8 mouse cellular contexts compared by ENCODE assay signal in genomic region chr12:3109671-3110070, GRCm38 (mm10).
DNase-seq lines count a peak whose midpoint lies in the region.
"Not testable (repeated sequence)": the region's sequence is repeated elsewhere in the genome, so short reads cannot be mapped to it uniquely, and the experiment has no call there.

No protein-coding gene starts in this region.

- intact Hi-C loops in heart, postnatal 25 days (cut with DNase I) = loop anchor here (10.0 kb wide), 1 partner anchor 275 kb away; no protein-coding TSS in a partner anchor
- intact Hi-C loops in left cerebral cortex, postnatal 25 days (cut with DNase I) = not testable (repeated sequence)

- peak; percentile 83 to 89 for DNase-seq in B cell, adult 2 months
- peak; percentile 74 for DNase-seq in cerebellum, adult 11-12 months
- peak; percentile 54 to 86 for DNase-seq in frontal cortex, postnatal 14 days (ENCODE audit: low spot score in 2 of 2)
- DNase-seq in heart, postnatal 25 days (ENCODE audit: low spot score) = peak; percentile 97
- peak; percentile 79 for DNase-seq in layer of hippocampus, adult 11-12 months (ENCODE audit: low spot score)
- DNase-seq in left cerebral cortex, postnatal 25 days (ENCODE audit: low spot score in 2 of 2) = peak; percentile 59 to 69
- peak; percentile 44 for DNase-seq in ovary, postnatal 10 days (ENCODE audit: low spot score)
- peak; percentile 33 for DNase-seq in thymus, postnatal 25 days

Comparison
In these comparisons a context has a peak if more than half of its experiments do, and no peak if none do; other contexts are left out.
1. Peak in every context shown above with its lines: DNase-seq.
2. DNase-seq: peak in every context shown above with its lines; median percentile 97 in heart, postnatal 25 days; 86 in B cell, adult 2 months; 79 in layer of hippocampus, adult 11-12 months; 74 in cerebellum, adult 11-12 months; 70 in frontal cortex, postnatal 14 days; 64 in left cerebral cortex, postnatal 25 days; 44 in ovary, postnatal 10 days; 33 in thymus, postnatal 25 days.